Mouse (Mus musculus): ENCODE measurements around the gene Zc2hc1b. TPM values are rescaled to one million over a fixed set of nuclear protein-coding genes. Genes with fewer than 3 reads are reported as not detected.

Zc2hc1b gene
- polyA plus RNA-seq, 1 experiment = not detected

DNA sequence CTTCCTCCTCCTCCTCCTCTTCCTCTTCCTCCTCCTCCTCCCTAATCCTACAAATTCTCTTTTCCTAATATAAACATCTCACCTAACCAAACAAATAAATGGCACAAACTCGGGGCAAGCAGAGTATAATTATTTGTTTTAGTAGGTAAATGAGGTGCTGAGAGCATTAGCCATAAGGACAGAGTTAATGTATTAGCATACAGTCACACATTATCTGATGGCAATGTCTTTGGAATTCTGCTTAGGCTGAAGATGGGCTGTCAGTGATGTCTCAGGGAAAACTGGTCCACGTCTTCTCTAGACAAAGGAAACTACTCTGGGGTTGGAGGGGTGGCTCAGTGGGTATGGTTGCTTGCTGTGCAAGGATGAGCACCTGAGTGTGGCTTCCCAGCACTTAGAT is 6.4 kb downstream of the Zc2hc1b start:
- no peak for TF ChIP-seq FOSL1 (IDR thresholded peaks at IDR 0.05; ENCODE audit: insufficient read depth, low read length, poor library complexity, severe bottlenecking)
- TF ChIP-seq MAX (IDR thresholded peaks at IDR 0.05) = no peak
- no peak for TF ChIP-seq MYOD1 (IDR thresholded peaks at IDR 0.05; ENCODE audit: control insufficient read depth, insufficient read length, low read depth)
- TF ChIP-seq CTCF (IDR thresholded peaks at IDR 0.05; ENCODE audit: control insufficient read depth, insufficient read depth, insufficient read length) = no peak
- no peak for TF ChIP-seq CEBPB (IDR thresholded peaks at IDR 0.05; ENCODE audit: low read depth)

DNA sequence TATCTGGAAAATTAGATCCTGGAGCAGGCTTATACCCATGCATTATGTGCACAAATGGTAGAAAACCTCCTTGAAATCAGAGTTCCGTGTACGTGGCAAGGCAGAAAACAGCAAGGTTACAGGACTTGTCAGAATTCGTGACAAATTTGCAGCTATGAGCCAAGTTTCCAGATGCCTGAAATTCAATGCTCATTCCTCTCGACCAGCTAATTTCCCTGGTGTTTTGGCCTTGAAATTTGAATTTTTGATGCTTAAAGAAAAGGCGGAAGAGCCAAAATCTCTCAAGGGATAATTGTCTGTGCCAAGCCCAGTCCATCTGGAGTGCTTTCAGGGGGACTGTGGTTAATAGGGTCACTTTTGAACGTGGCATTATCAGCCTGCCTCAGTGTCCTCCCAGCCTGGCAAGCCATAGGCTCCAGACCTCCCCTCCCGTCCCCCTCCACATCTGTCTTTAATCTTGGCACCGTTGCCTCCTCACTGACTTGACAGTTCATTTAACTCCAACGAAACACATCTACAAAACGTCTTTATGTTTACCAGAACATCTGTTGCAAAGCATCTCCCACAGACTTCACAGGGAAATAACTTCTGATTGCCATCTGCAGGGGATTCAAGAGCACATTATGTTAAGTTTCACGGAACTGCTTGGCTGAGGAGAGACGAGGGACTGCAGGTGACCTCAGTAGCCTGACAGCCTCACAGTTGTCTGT is 6.9 kb downstream of the Zc2hc1b start:
- H3K4me3 ChIP-seq (ENCODE audit: insufficient read depth, poor library complexity, severe bottlenecking) = no peak overlapping the region
- H3K79me3 ChIP-seq (ENCODE audit: low read depth) = no peaks in the 10 kb centered on the region
- peaks cover 5% of the 10 kb centered on the region for H3K27me3 ChIP-seq (ENCODE audit: control insufficient read depth, insufficient read depth, insufficient read length)
- H3K36me3 ChIP-seq (ENCODE audit: control insufficient read depth, insufficient read depth) = peaks cover 10% of the 10 kb centered on the region
- TF ChIP-seq MYOD1 (IDR thresholded peaks at IDR 0.05; ENCODE audit: control insufficient read depth, insufficient read length, low read depth) (no peak), CEBPB (IDR thresholded peaks at IDR 0.05; ENCODE audit: low read depth) (no peak), CTCF (IDR thresholded peaks at IDR 0.05; ENCODE audit: control insufficient read depth, insufficient read depth, insufficient read length) (no peak), MYOG (IDR thresholded peaks at IDR 0.05; ENCODE audit: control insufficient read depth, extremely low read depth, insufficient read length) (no peak), MAX (IDR thresholded peaks at IDR 0.05) (no peak), USF1 (IDR thresholded peaks at IDR 0.05; ENCODE audit: low read depth) (no peak), FOSL1 (IDR thresholded peaks at IDR 0.05; ENCODE audit: insufficient read depth, low read length, poor library complexity, severe bottlenecking) (no peak)
- no peaks in the 10 kb centered on the region for H3K79me2 ChIP-seq (ENCODE audit: control insufficient read depth, insufficient read depth)
- no peak overlapping the region for H3ac ChIP-seq (ENCODE audit: control insufficient read depth, insufficient read length, low read depth)

More for the DNA sequence above, 6.4 kb downstream of the Zc2hc1b start:
- Histone ChIP-seq H3ac (ENCODE audit: control insufficient read depth, insufficient read length, low read depth) (no peak overlapping the region), H3K79me2 (ENCODE audit: control insufficient read depth, insufficient read depth) (no peaks in the 10 kb centered on the region), H3K36me3 (ENCODE audit: control insufficient read depth, insufficient read depth) (peaks cover 12% of the 10 kb centered on the region), H3K79me3 (ENCODE audit: low read depth) (no peaks in the 10 kb centered on the region), H3K27me3 (ENCODE audit: control insufficient read depth, insufficient read depth, insufficient read length) (peaks cover 5% of the 10 kb centered on the region), H3K4me3 (ENCODE audit: insufficient read depth, poor library complexity, severe bottlenecking) (no peak overlapping the region)

DNA sequence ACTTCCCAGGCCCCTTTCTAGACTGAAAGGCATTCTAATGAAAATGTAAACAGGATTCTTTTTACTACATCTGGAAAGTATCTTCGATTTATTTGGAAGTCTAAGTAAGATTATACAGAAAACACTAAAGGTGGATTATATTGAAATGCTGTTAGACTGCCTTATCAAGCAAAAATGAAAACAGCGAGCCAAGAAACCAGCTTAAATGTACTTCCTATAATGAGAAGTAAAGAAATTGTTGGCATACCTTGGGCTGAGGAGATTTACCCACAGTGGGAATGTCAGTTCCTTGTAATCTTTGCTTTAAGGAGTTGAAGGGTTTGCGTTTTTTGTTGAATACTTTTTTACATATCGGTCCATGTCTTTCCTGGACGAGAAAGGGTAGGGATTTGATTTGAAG is 9.4 kb downstream of the Zc2hc1b start:
- TF ChIP-seq MYOD1 (IDR thresholded peaks at IDR 0.05; ENCODE audit: control insufficient read depth, insufficient read length, low read depth) (no peak), USF1 (IDR thresholded peaks at IDR 0.05; ENCODE audit: low read depth) (no peak), MAX (IDR thresholded peaks at IDR 0.05) (no peak), CEBPB (IDR thresholded peaks at IDR 0.05; ENCODE audit: low read depth) (no peak)
- H3K4me3 ChIP-seq (ENCODE audit: insufficient read depth, poor library complexity, severe bottlenecking) = no peak overlapping the region
- H3K79me3 ChIP-seq (ENCODE audit: low read depth) = no peaks in the 10 kb centered on the region
- no peaks in the 10 kb centered on the region for H3K36me3 ChIP-seq (ENCODE audit: control insufficient read depth, insufficient read depth)
- H3K27me3 ChIP-seq (ENCODE audit: control insufficient read depth, insufficient read depth, insufficient read length) = peaks cover 5% of the 10 kb centered on the region
- H3K79me2 ChIP-seq (ENCODE audit: control insufficient read depth, insufficient read depth) = no peaks in the 10 kb centered on the region
- no peak overlapping the region for H3ac ChIP-seq (ENCODE audit: control insufficient read depth, insufficient read length, low read depth)

DNA sequence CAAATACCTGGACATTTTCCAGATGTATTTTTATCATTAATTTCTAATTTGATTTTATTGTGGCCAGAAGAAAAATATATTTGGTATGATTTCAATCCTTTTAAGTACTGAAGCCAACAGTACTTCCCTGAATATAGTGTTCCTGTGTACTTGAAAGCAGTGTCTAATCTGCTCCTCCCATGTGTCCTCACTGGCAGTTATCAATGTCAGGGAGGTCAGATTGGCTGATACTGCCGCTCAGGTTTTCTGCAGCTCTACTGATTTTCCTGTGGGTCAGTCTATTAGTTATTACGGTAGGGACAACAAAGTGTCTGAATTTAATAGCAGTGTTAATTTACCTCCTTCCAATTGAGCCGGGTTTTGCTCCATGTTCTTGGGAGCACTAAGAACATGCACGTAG is 15.8 kb downstream of the Zc2hc1b start:
- Histone ChIP-seq H3K79me2 (ENCODE audit: control insufficient read depth, insufficient read depth) (no peaks in the 10 kb centered on the region), H3ac (ENCODE audit: control insufficient read depth, insufficient read length, low read depth) (no peak overlapping the region), H3K4me3 (ENCODE audit: insufficient read depth, poor library complexity, severe bottlenecking) (no peak overlapping the region), H3K36me3 (ENCODE audit: control insufficient read depth, insufficient read depth) (no peaks in the 10 kb centered on the region), H3K79me3 (ENCODE audit: low read depth) (no peaks in the 10 kb centered on the region), H3K27me3 (ENCODE audit: control insufficient read depth, insufficient read depth, insufficient read length) (no peaks in the 10 kb centered on the region)
- TF ChIP-seq MYOD1 (IDR thresholded peaks at IDR 0.05; ENCODE audit: control insufficient read depth, insufficient read length, low read depth) = no peak
- no peak for TF ChIP-seq FOSL1 (IDR thresholded peaks at IDR 0.05; ENCODE audit: insufficient read depth, low read length, poor library complexity, severe bottlenecking)
- TF ChIP-seq USF1 (IDR thresholded peaks at IDR 0.05; ENCODE audit: low read depth) = no peak

DNA sequence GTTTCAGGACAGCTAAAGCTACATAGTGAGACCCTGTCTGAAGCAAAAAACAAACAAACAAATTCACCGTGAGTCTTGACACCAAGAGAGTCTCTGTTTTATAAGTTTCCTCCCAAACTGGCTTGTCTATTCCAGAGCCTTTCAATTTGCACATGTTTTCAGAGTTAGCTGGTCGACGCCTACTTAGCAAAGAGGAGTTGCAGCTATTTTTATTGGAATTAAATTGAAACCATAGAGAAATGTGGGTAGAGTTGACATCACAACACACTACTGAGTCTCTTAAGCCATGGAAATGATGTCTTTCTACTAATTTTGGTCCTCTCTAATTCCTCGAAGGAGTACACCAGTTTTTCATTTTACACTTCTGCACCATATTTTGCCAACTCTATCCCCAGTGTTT is 16.9 kb downstream of the Zc2hc1b start:
- no peak for TF ChIP-seq MYOD1 (IDR thresholded peaks at IDR 0.05; ENCODE audit: control insufficient read depth, insufficient read length, low read depth)
- no peak for TF ChIP-seq MYOG (IDR thresholded peaks at IDR 0.05; ENCODE audit: control insufficient read depth, extremely low read depth, insufficient read length)
- no peak for TF ChIP-seq CTCF (IDR thresholded peaks at IDR 0.05; ENCODE audit: control insufficient read depth, insufficient read depth, insufficient read length)
- no peak for TF ChIP-seq FOSL1 (IDR thresholded peaks at IDR 0.05; ENCODE audit: insufficient read depth, low read length, poor library complexity, severe bottlenecking)
- TF ChIP-seq MAX (IDR thresholded peaks at IDR 0.05) = no peak
- TF ChIP-seq CEBPB (IDR thresholded peaks at IDR 0.05; ENCODE audit: low read depth) = no peak
- TF ChIP-seq USF1 (IDR thresholded peaks at IDR 0.05; ENCODE audit: low read depth) = no peak
- no peak overlapping the region for H3K4me3 ChIP-seq (ENCODE audit: insufficient read depth, poor library complexity, severe bottlenecking)
- no peaks in the 10 kb centered on the region for H3K79me3 ChIP-seq (ENCODE audit: low read depth)
- no peaks in the 10 kb centered on the region for H3K36me3 ChIP-seq (ENCODE audit: control insufficient read depth, insufficient read depth)
- H3K27me3 ChIP-seq (ENCODE audit: control insufficient read depth, insufficient read depth, insufficient read length) = no peaks in the 10 kb centered on the region
- H3ac ChIP-seq (ENCODE audit: control insufficient read depth, insufficient read length, low read depth) = no peak overlapping the region
- H3K79me2 ChIP-seq (ENCODE audit: control insufficient read depth, insufficient read depth) = no peaks in the 10 kb centered on the region

DNA sequence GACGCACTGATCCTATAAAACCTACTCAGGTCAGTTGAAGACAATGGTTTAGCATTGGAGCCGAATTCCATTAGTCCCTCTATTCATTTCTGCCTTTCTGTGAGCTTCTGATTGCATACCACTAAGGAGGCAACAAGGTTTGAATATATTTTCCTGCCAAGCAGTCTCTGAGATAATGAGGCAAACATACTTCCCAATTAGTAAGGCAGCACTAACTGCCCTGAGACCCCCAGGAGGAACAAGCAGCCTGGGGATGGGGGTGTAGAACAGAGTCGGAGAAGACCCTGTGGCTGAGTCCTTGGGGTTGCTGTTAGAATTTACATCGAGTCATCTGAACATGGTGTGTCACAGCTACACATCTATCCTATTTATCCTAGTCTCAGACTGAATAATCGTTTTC is 22.4 kb downstream of the Zc2hc1b start:
- H3ac ChIP-seq (ENCODE audit: control insufficient read depth, insufficient read length, low read depth) = no peak overlapping the region
- H3K4me3 ChIP-seq (ENCODE audit: insufficient read depth, poor library complexity, severe bottlenecking) = no peak overlapping the region
- TF ChIP-seq CEBPB (IDR thresholded peaks at IDR 0.05; ENCODE audit: low read depth) (no peak), USF1 (IDR thresholded peaks at IDR 0.05; ENCODE audit: low read depth) (no peak), MYOG (IDR thresholded peaks at IDR 0.05; ENCODE audit: control insufficient read depth, extremely low read depth, insufficient read length) (no peak), CTCF (IDR thresholded peaks at IDR 0.05; ENCODE audit: control insufficient read depth, insufficient read depth, insufficient read length) (no peak), MYOD1 (IDR thresholded peaks at IDR 0.05; ENCODE audit: control insufficient read depth, insufficient read length, low read depth) (no peak), MAX (IDR thresholded peaks at IDR 0.05) (no peak), FOSL1 (IDR thresholded peaks at IDR 0.05; ENCODE audit: insufficient read depth, low read length, poor library complexity, severe bottlenecking) (no peak)
- H3K79me2 ChIP-seq (ENCODE audit: control insufficient read depth, insufficient read depth) = no peaks in the 10 kb centered on the region
- no peaks in the 10 kb centered on the region for H3K36me3 ChIP-seq (ENCODE audit: control insufficient read depth, insufficient read depth)
- peaks cover 9% of the 10 kb centered on the region for H3K27me3 ChIP-seq (ENCODE audit: control insufficient read depth, insufficient read depth, insufficient read length)
- no peaks in the 10 kb centered on the region for H3K79me3 ChIP-seq (ENCODE audit: low read depth)

All from C2C12 (cell line).